Comparison of ENCODE assay signal across 8 mouse cellular contexts in the genomic region with DNA sequence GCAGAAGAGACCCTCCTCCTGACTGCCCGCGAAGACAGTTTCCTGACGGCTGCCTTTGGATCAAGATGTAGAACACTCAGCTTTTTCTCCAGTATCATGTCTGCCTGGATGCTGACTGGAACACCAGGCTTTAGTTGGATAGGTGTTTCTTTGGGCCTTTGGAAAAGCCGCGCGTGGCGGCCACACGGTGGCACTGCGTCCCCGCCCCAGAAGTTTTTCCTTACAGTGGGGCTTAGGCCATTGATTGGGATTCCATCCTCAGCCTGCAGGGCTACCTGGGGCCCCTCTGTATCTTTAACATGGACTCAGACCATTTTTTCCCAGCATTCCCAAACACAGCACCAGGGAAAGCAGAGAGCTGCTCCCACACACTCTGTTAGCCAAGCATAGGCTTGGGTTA. TPM values are rescaled to one million over a fixed set of nuclear protein-coding genes. Genes with fewer than 3 reads are reported as not detected.
DNase-seq lines count a peak whose midpoint lies in the region; ATAC-seq and TF ChIP-seq lines count a peak whose summit lies in the region.

No protein-coding gene starts in this region.

- no peaks in the 10 kb centered on the region for H3K36me3 ChIP-seq in kidney, embryonic 15.5 days
- no peaks in the 10 kb centered on the region for H3K36me3 ChIP-seq in CH12.LX (replicated peaks in 1 of 2; ENCODE audit: control insufficient read depth in 1 of 2, insufficient read depth in 1 of 2, low read length in 1 of 2)

- H3K9me3 ChIP-seq in kidney, embryonic 15.5 days (replicated peaks) = no peaks in the 10 kb centered on the region
- H3K9me3 ChIP-seq in CH12.LX (replicated peaks; ENCODE audit: low read length) = no peaks in the 10 kb centered on the region

- no peaks in the 10 kb centered on the region for H3K27me3 ChIP-seq in kidney, embryonic 15.5 days
- H3K27me3 ChIP-seq in CH12.LX (replicated peaks) = no peaks in the 10 kb centered on the region

- peak in 1 of 2 experiments; percentile 57; a peak in 2 of 4 replicates for TF ChIP-seq CTCF in CH12.LX (conservative IDR thresholded peaks at IDR 0.05 in 1 of 2, IDR thresholded peaks at IDR 0.05 in 1 of 2; ENCODE audit: low read depth in 2 of 2, low read length in 2 of 2)

- dilution Hi-C loops in CH12.LX (cut with MboI; ENCODE audit: extremely low pct_ligation_motif_present, extremely low pct_unique_long_range_greater_than_20kb, low sequenced_read_pairs) = no loop called here

- H3K9ac ChIP-seq in kidney, embryonic 15.5 days = no peak overlapping the region
- H3K9ac ChIP-seq in CH12.LX (ENCODE audit: insufficient read depth, low read depth) = no peak overlapping the region

- no peak for ATAC-seq in kidney, embryonic 15.5 days (replicated peaks; ENCODE audit: low FRiP score)
- ATAC-seq in erythroblast, adult 5-6 weeks (replicated peaks; ENCODE audit: low FRiP score, poor library complexity, severe bottlenecking) = no peak

- H3K4me2 ChIP-seq in kidney, embryonic 15.5 days = no peak overlapping the region
- H3K4me2 ChIP-seq in CH12.LX (ENCODE audit: insufficient read depth, low read depth, poor library complexity, severe bottlenecking) = no peak overlapping the region

- peak; percentile 33 to 44 for DNase-seq in adrenal gland, postnatal 36 days
- DNase-seq in adrenal gland, adult 18-20 months (ENCODE audit: low spot score in 2 of 2) = no peak
- DNase-seq in kidney, postnatal 10 days = peak; percentile 57
- DNase-seq in CH12.LX (ENCODE audit: extremely low read depth) = no peak
- DNase-seq in forelimb bud, embryonic 11.5 days (ENCODE audit: low read depth, low spot score) = peak; percentile 83
- no peak for DNase-seq in thymus, postnatal 14 days

- no peak for TF ChIP-seq POLR2A in CH12.LX (IDR thresholded peaks at IDR 0.05; ENCODE audit: low read depth, low read length)

- H3K27ac ChIP-seq in kidney, embryonic 15.5 days = no peak overlapping the region
- H3K27ac ChIP-seq in CH12.LX (ENCODE audit: insufficient read depth, low read depth) = no peak overlapping the region

- 17% methylated on average over 10 of the region's 10 CpGs for WGBS in kidney, embryonic 15.5 days

- peak; percentile 39 for TF ChIP-seq RAD21 in CH12.LX (IDR thresholded peaks at IDR 0.05; ENCODE audit: low read depth, low read length)

- in situ Hi-C loops in CH12.LX (cut with MboI; ENCODE audit: low pct_ligation_motif_present, low pct_unique_long_range_greater_than_20kb, low sequenced_read_pairs) = loop anchor here (10.0 kb wide), 1 partner anchor 592 kb away; no protein-coding TSS in a partner anchor

- no peak for TF ChIP-seq EP300 in CH12.LX (IDR thresholded peaks at IDR 0.05; ENCODE audit: low read length)

- H3K79me2 ChIP-seq in CH12.LX (replicated peaks; ENCODE audit: control insufficient read depth, extremely low read depth, insufficient read depth, poor library complexity, severe bottlenecking) = no peaks in the 10 kb centered on the region

- no peak overlapping the region for H3K4me3 ChIP-seq in kidney, embryonic 15.5 days (replicated peaks)
- H3K4me3 ChIP-seq in CH12.LX (replicated peaks in 1 of 3; ENCODE audit: low read depth in 2 of 3, low read length in 2 of 3, poor library complexity in 1 of 3) = no peak overlapping the region

- peaks cover 13% of the 10 kb centered on the region for H3K4me1 ChIP-seq in kidney, embryonic 15.5 days
- peaks cover 3 to 10% of the 10 kb centered on the region in 2 experiments; a peak in 3 of 4 replicates for H3K4me1 ChIP-seq in CH12.LX (ENCODE audit: control insufficient read depth in 1 of 2, insufficient read depth in 2 of 2)

TF ChIP-seq in CH12.LX, 34 proteins besides CTCF, POLR2A, EP300 and RAD21:
- TF ChIP-seq GABPA (IDR thresholded peaks at IDR 0.05; ENCODE audit: insufficient replicate concordance, low read depth, low read length) = no peak
- peak; percentile 24; the same call in 1 of the 2 replicates for TF ChIP-seq SMC3 (IDR thresholded peaks at IDR 0.05; ENCODE audit: low read depth, low read length)
TF ChIP-seq in CH12.LX: peak in this region for 1.

RNA-seq across cellular contexts. Expression of a gene that starts 18.8 kb away (rescaled TPM):
- under 1 TPM; 0.36 to 0.76 TPM for total RNA-seq in adrenal gland, postnatal 36 days (2021)
- 1 to 10 TPM in 1 of 2 experiments, under 1 TPM in 1; 0.56 to 1.6 TPM for total RNA-seq in adrenal gland, adult 18-20 months (2021)
- polyA plus RNA-seq in kidney, embryonic 15.5 days (2015; fragmentation: Nextera tagmentation; extraction: Ambion mirVana) = 1.8 and 2.3 TPM in 2 replicates
- total RNA-seq in CH12.LX (2012; rRNA removed) (12.3 and 18.6 TPM in 2 replicates), CH12.LX (2014; rRNA removed) (19.1 and 21.7 TPM in 2 replicates)
- 30.6 and 33.8 TPM in 2 replicates for polyA plus RNA-seq in CH12.LX (2012; ENCODE audit: insufficient read length, low read depth)
- total RNA-seq in erythroblast, adult 5-6 weeks (2015; ENCODE audit: low replicate concordance) = 9.6 and 13.3 TPM in 2 replicates
- 1.4 and 3.7 TPM in 2 replicates for total RNA-seq in erythroblast, adult 5-6 weeks (2017; ENCODE audit: low replicate concordance)

Comparison
In these comparisons a context has a peak if more than half of its experiments do, and no peak if none do; other contexts are left out.
1. DNase-seq: peak in adrenal gland, postnatal 36 days (2 of 2), kidney, postnatal 10 days (single experiment) and forelimb bud, embryonic 11.5 days (single experiment); none in adrenal gland, adult 18-20 months (0 of 2), CH12.LX (single experiment) and thymus, postnatal 14 days (single experiment).